Mouse (Mus musculus): ENCODE measurements at regions not wholly inside any gene's neighbourhood (a gene's known extent, or its start where the extent isn't known, plus 50 kb on each side); places are given as distances from the start of the nearest gene placed in this dataset.

DNA sequence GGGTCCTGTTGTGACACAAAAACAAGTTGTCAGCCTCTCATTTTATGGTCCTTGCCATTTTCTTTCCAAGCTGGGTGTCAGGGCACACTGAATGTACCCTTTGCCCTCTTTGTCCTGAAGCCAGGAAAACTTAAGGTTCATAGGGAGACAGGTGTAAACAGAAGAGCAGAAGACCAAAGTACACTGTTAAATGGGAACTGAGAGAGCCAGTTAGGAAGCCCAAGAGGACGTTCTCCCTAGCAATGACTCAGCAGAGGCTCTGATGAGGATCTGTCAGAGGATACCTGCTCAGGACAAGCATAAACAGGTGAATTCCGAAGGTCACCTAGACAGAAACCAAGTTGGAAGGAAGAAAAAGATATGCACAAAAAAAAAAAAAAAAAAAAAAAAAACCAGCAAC, 94.0 kb downstream of the Sp3 start:
- in situ Hi-C loops (cut with MboI, MseI), result no loop called here

Measured in T-helper 1 cell (primary cell).